Mouse (Mus musculus) liver, postnatal 0 days (tissue): ENCODE results near the gene Apoc2.

Experiments used
- CTCF ChIP-seq: sonication (generic); IDR thresholded peaks from 2 replicates; pipeline ENCODE4 v1.5.1; 2016; ENCODE audit warnings: antibody characterized with exemption, low read depth
- EP300 ChIP-seq: IDR thresholded peaks from 2 replicates; pipeline ENCODE4 v1.6.1; 2016; ENCODE audit warnings: antibody characterized with exemption, low read depth, mild to moderate bottlenecking

DNA sequence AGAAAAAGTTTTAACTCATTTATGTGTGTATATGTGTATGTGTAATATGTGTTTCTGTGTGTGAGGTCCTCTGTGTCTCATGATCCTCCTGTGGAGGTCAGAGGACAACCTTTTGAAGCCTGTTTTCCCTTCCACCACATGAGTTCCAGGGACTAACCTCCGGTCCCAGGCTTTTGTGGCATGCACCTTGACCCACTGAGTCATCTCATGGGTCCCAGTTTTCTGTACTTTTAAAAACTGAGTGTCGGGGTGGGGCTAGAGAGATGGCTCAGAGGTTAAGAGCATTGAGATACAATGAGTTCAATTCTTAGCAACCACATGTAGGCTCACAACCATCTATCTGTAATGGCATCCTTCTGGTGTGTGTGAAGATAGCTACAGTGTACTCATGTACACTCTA, 3.0 kb upstream of the Apoc2 start:
- TF ChIP-seq CTCF: no peak
- no peak for TF ChIP-seq EP300
